Comparison of ENCODE assay signal across 15 mouse cellular contexts in genomic region chr9:51787380-51787779, GRCm38 (mm10). TPM values are rescaled to one million over a fixed set of nuclear protein-coding genes. Genes with fewer than 3 reads are reported as not detected.
DNase-seq lines count a peak whose midpoint lies in the region; ATAC-seq and TF ChIP-seq lines count a peak whose summit lies in the region.
"Had no signal": no experiment of that assay in that cellular context is flagged by ENCODE, and none has a peak within 500 bp of the region (broad histone marks: within the 10 kb centered on the region; RNA-seq: fewer than 3 reads in every experiment).

No protein-coding gene starts in this region.

- H3K27me3 ChIP-seq in embryonic facial prominence, embryonic 11.5 days (ENCODE audit: control insufficient read depth, insufficient read depth, low read length) = no peaks in the 10 kb centered on the region
- H3K27me3 ChIP-seq in embryonic facial prominence, embryonic 10.5 days (replicated peaks; ENCODE audit: low read depth, poor library complexity, severe bottlenecking) = no peaks in the 10 kb centered on the region
- no peaks in the 10 kb centered on the region for H3K27me3 ChIP-seq in neural tube, embryonic 15.5 days (replicated peaks)
- H3K27me3 ChIP-seq: midbrain, embryonic 12.5 days; stomach, embryonic 15.5 days had no signal

- H3K4me1 ChIP-seq in embryonic facial prominence, embryonic 11.5 days (ENCODE audit: control insufficient read depth, insufficient read depth, low read length) = no peaks in the 10 kb centered on the region
- H3K4me1 ChIP-seq in embryonic facial prominence, embryonic 10.5 days = 0 out of 2 replicates have a peak, but pooled peaks cover 5% of the 10 kb centered on the region
- H3K4me1 ChIP-seq in neural tube, embryonic 15.5 days = peaks cover 8% of the 10 kb centered on the region
- H3K4me1 ChIP-seq: midbrain, embryonic 12.5 days; stomach, embryonic 15.5 days had no signal

- H3K4me2 ChIP-seq in embryonic facial prominence, embryonic 11.5 days (ENCODE audit: low read depth, low read length) = no peak overlapping the region
- H3K4me2 ChIP-seq in neural tube, embryonic 15.5 days = no peak overlapping the region
- H3K4me2 ChIP-seq: midbrain, embryonic 12.5 days; stomach, embryonic 15.5 days had no signal

- intact Hi-C loops in left cerebral cortex, adult 2 months (cut with DNase I) = no loop called here
- intact Hi-C loops in left cerebral cortex, postnatal 10 days (cut with DNase I) = loop anchor here (5.0 kb wide), 1 partner anchor 45 kb away; no protein-coding TSS in a partner anchor

- no peak overlapping the region for H3K4me3 ChIP-seq in embryonic facial prominence, embryonic 11.5 days (ENCODE audit: low read depth, low read length)
- no peak overlapping the region for H3K4me3 ChIP-seq in embryonic facial prominence, embryonic 10.5 days
- no peak overlapping the region for H3K4me3 ChIP-seq in left cerebral cortex, adult 2 months
- no peak overlapping the region for H3K4me3 ChIP-seq in neural tube, embryonic 15.5 days (replicated peaks)
- H3K4me3 ChIP-seq: midbrain, embryonic 12.5 days; stomach, embryonic 15.5 days had no signal

- H3K9ac ChIP-seq in embryonic facial prominence, embryonic 11.5 days (replicated peaks; ENCODE audit: low read length) = no peak overlapping the region
- H3K9ac ChIP-seq in neural tube, embryonic 15.5 days (replicated peaks) = no peak overlapping the region
- H3K9ac ChIP-seq: liver, postnatal 0 days; midbrain, embryonic 12.5 days; stomach, embryonic 15.5 days had no signal

- H3K9me3 ChIP-seq in embryonic facial prominence, embryonic 11.5 days (replicated peaks; ENCODE audit: control insufficient read depth, low read length) = no peaks in the 10 kb centered on the region
- no peaks in the 10 kb centered on the region for H3K9me3 ChIP-seq in embryonic facial prominence, embryonic 10.5 days
- no peaks in the 10 kb centered on the region for H3K9me3 ChIP-seq in neural tube, embryonic 15.5 days (replicated peaks)
- H3K9me3 ChIP-seq: midbrain, embryonic 12.5 days; stomach, embryonic 15.5 days had no signal

- H3K36me3 ChIP-seq in embryonic facial prominence, embryonic 11.5 days (replicated peaks; ENCODE audit: control insufficient read depth, insufficient read depth, low read depth, low read length) = no peaks in the 10 kb centered on the region
- H3K36me3 ChIP-seq in embryonic facial prominence, embryonic 10.5 days (replicated peaks) = no peaks in the 10 kb centered on the region
- H3K36me3 ChIP-seq in neural tube, embryonic 15.5 days = no peaks in the 10 kb centered on the region; the same call in 1 of the 2 replicates
- H3K36me3 ChIP-seq: midbrain, embryonic 12.5 days; stomach, embryonic 15.5 days had no signal

- peak; percentile 52 for DNase-seq in embryonic facial prominence, embryonic 11.5 days (ENCODE audit: low spot score)
- no peak for DNase-seq in embryonic facial prominence, embryonic 10.5 days (ENCODE audit: low spot score)
- DNase-seq in left cerebral cortex, adult 2 months (ENCODE audit: extremely low spot score in 1 of 2, low spot score in 2 of 2) = no peak
- no peak for DNase-seq in left cerebral cortex, postnatal 10 days (ENCODE audit: extremely low spot score in 1 of 2, low spot score in 2 of 2)
- DNase-seq in thymus, postnatal 25 days = peak; percentile 12
- no peak for DNase-seq in thymus, adult 18-20 months
- no peak for DNase-seq in kidney, postnatal 25 days
- DNase-seq: cerebellum, postnatal 36 days; gastrocnemius, postnatal 36 days; heart, postnatal 10 days; kidney, adult 18-20 months; liver, postnatal 0 days had no signal

- peak; percentile 38 for TF ChIP-seq CTCF in left cerebral cortex, adult 2 months (IDR thresholded peaks at IDR 0.05)

- 41% methylated on average over 6 of the region's 6 CpGs for WGBS in embryonic facial prominence, embryonic 11.5 days
- WGBS in embryonic facial prominence, embryonic 10.5 days = 47% methylated on average over 6 of the region's 6 CpGs
- WGBS in neural tube, embryonic 15.5 days = 36% methylated on average over 6 of the region's 6 CpGs

- ATAC-seq in embryonic facial prominence, embryonic 11.5 days (replicated peaks; ENCODE audit: insufficient number of reproducible peaks, low FRiP score, low TSS enrichment, low read depth) = no peak
- no peak for ATAC-seq in neural tube, embryonic 15.5 days (ENCODE audit: low FRiP score)
- ATAC-seq: liver, postnatal 0 days had no signal

- no peak overlapping the region for H3K27ac ChIP-seq in embryonic facial prominence, embryonic 11.5 days (replicated peaks; ENCODE audit: low read depth, low read length)
- no peak overlapping the region for H3K27ac ChIP-seq in embryonic facial prominence, embryonic 10.5 days (replicated peaks)
- H3K27ac ChIP-seq in left cerebral cortex, adult 2 months = no peak overlapping the region
- no peak overlapping the region for H3K27ac ChIP-seq in neural tube, embryonic 15.5 days (replicated peaks)
- H3K27ac ChIP-seq: midbrain, embryonic 12.5 days; stomach, embryonic 15.5 days had no signal

RNA-seq across cellular contexts. Expression of gene Arhgap20, which starts 22.2 kb away (rescaled TPM):
- 1.7 TPM in 2 replicates for polyA plus RNA-seq in embryonic facial prominence, embryonic 11.5 days (2014; fragmentation: Nextera tagmentation; extraction: Ambion mirVana)
- polyA plus RNA-seq in embryonic facial prominence, embryonic 10.5 days (2016; fragmentation: Nextera tagmentation; extraction: Ambion mirVana) = 1.0 and 1.5 TPM in 2 replicates
- 10 to 100 TPM; 77.0 to 89.4 TPM for total RNA-seq in left cerebral cortex, adult 2 months (2021)
- total RNA-seq in left cerebral cortex, postnatal 10 days (2021) = 10 to 100 TPM; 97.1 to 98.7 TPM
- 23.7 and 30.1 TPM in 2 replicates for polyA plus RNA-seq in neural tube, embryonic 15.5 days (2015; fragmentation: Nextera tagmentation; extraction: Ambion mirVana)

Comparison
In these comparisons a context has a peak if more than half of its experiments do, and no peak if none do; other contexts are left out.
1. DNase-seq: peak in embryonic facial prominence, embryonic 11.5 days (single experiment) and thymus, postnatal 25 days (single experiment); none in embryonic facial prominence, embryonic 10.5 days (single experiment), left cerebral cortex, adult 2 months (0 of 2), left cerebral cortex, postnatal 10 days (0 of 2), thymus, adult 18-20 months (0 of 2) and kidney, postnatal 25 days (0 of 2).